ENCODE assay signal across 8 mouse cellular contexts in genomic region chr7:107747954-107748353, GRCm38 (mm10). TPM values are rescaled to one million over a fixed set of nuclear protein-coding genes. Genes with fewer than 3 reads are reported as not detected.
A peak's percentile ranks its signal among the peaks of the same experiment; 100 is the strongest.
DNase-seq lines count a peak whose midpoint lies in the region; ATAC-seq and TF ChIP-seq lines count a peak whose summit lies in the region.

No protein-coding gene starts in this region.

- no peaks in the 10 kb centered on the region for H3K9me3 ChIP-seq in heart, embryonic 12.5 days (replicated peaks)
- H3K9me3 ChIP-seq in midbrain, embryonic 12.5 days, result no peaks in the 10 kb centered on the region

- TF ChIP-seq CTCF in testis, adult 2 months (IDR thresholded peaks at IDR 0.05; ENCODE audit: control insufficient read depth, insufficient read depth, insufficient replicate concordance, low read depth, low read length), result peak; percentile 19; the same call in 1 of the 2 replicates

- peak; percentile 60 to 79 for DNase-seq in heart, postnatal 10 days
- DNase-seq in MN1 (ENCODE audit: low spot score), result peak; percentile 76
- DNase-seq in cerebellum, adult 8-10 months, result peak; percentile 35
- DNase-seq in gastrocnemius, postnatal 10 days, result peak; percentile 62
- peak; percentile 41 to 46 for DNase-seq in layer of hippocampus, postnatal 14 days (ENCODE audit: low spot score in 2 of 2)

- H3K27ac ChIP-seq in heart, embryonic 12.5 days (ENCODE audit: poor library complexity, severe bottlenecking), result no peak overlapping the region
- H3K27ac ChIP-seq in midbrain, embryonic 12.5 days (replicated peaks), result no peak overlapping the region
- H3K27ac ChIP-seq in testis, adult 2 months (ENCODE audit: control insufficient read depth, insufficient read depth, low read depth, low read length), result no peak overlapping the region

- peaks cover 10% of the 10 kb centered on the region for H3K27me3 ChIP-seq in heart, embryonic 12.5 days (replicated peaks)
- no peaks in the 10 kb centered on the region for H3K27me3 ChIP-seq in midbrain, embryonic 12.5 days
- no peaks in the 10 kb centered on the region for H3K27me3 ChIP-seq in testis, adult 2 months (ENCODE audit: control insufficient read depth, insufficient read depth, low read length)

- intact Hi-C loops in heart, postnatal 10 days (cut with DNase I), result loop anchor here (2.0 kb wide), 2 partner anchors 31 to 87 kb away; no protein-coding TSS in a partner anchor

- no peaks in the 10 kb centered on the region for H3K4me1 ChIP-seq in heart, embryonic 12.5 days (replicated peaks)
- H3K4me1 ChIP-seq in midbrain, embryonic 12.5 days, result no peaks in the 10 kb centered on the region
- no peaks in the 10 kb centered on the region for H3K4me1 ChIP-seq in testis, adult 2 months (ENCODE audit: control insufficient read depth, insufficient read depth, low read length)

- WGBS in heart, embryonic 12.5 days, result 16% methylated on average over 2 of the region's 2 CpGs
- WGBS in midbrain, embryonic 12.5 days, result 13% methylated on average over 2 of the region's 2 CpGs

- H3K9ac ChIP-seq in heart, embryonic 12.5 days, result no peak overlapping the region
- no peak overlapping the region for H3K9ac ChIP-seq in midbrain, embryonic 12.5 days (replicated peaks)

- no peak for TF ChIP-seq POLR2A in testis, adult 2 months (IDR thresholded peaks at IDR 0.05; ENCODE audit: control insufficient read depth, low read depth, low read length)

- no peak overlapping the region for H3K4me3 ChIP-seq in heart, embryonic 12.5 days
- no peak overlapping the region for H3K4me3 ChIP-seq in midbrain, embryonic 12.5 days
- H3K4me3 ChIP-seq in testis, adult 2 months (ENCODE audit: control insufficient read depth, low read depth, low read length), result no peak overlapping the region

- H3K4me2 ChIP-seq in heart, embryonic 12.5 days, result no peak overlapping the region
- no peak overlapping the region for H3K4me2 ChIP-seq in midbrain, embryonic 12.5 days (replicated peaks)

- ATAC-seq in heart, embryonic 12.5 days (ENCODE audit: insufficient number of reproducible peaks, low FRiP score), result no peak
- ATAC-seq in midbrain, embryonic 12.5 days (ENCODE audit: low FRiP score, low read depth), result peak; percentile 25; the same call in 1 of the 2 replicates

- H3K36me3 ChIP-seq in heart, embryonic 12.5 days, result peaks cover 22% of the 10 kb centered on the region
- H3K36me3 ChIP-seq in midbrain, embryonic 12.5 days, result no peaks in the 10 kb centered on the region
- H3K36me3 ChIP-seq in testis, adult 2 months (ENCODE audit: control insufficient read depth, insufficient read depth, low read length), result no peaks in the 10 kb centered on the region

RNA-seq across cellular contexts. Expression of gene Cyb5r2, which starts 9.9 kb away (rescaled TPM):
- total RNA-seq in heart, postnatal 10 days (2021), result not detected
- 1.1 and 1.4 TPM in 2 replicates for polyA plus RNA-seq in heart, embryonic 12.5 days (2016; fragmentation: Nextera tagmentation; extraction: Ambion mirVana)
- total RNA-seq in gastrocnemius, postnatal 10 days (2021), result under 1 TPM; 0.20 to 0.54 TPM
- not detected for total RNA-seq in layer of hippocampus, postnatal 14 days (2021)
- 0.30 and 0.34 TPM in 2 replicates for polyA plus RNA-seq in midbrain, embryonic 12.5 days (2016; fragmentation: Nextera tagmentation; extraction: Ambion mirVana)
- 13.2 and 14.8 TPM in 2 replicates for polyA plus RNA-seq in testis, adult 2 months (2012; rRNA removed)

RNA-seq across cellular contexts. Expression of gene Ovch2, which starts 53.1 kb away (rescaled TPM):
- total RNA-seq in heart, postnatal 10 days (2021), result not detected
- polyA plus RNA-seq in heart, embryonic 12.5 days (2016; fragmentation: Nextera tagmentation; extraction: Ambion mirVana), result not detected in 2 replicates
- not detected for total RNA-seq in gastrocnemius, postnatal 10 days (2021)
- total RNA-seq in layer of hippocampus, postnatal 14 days (2021), result not detected
- not detected in 2 replicates for polyA plus RNA-seq in midbrain, embryonic 12.5 days (2016; fragmentation: Nextera tagmentation; extraction: Ambion mirVana)
- not detected in 2 replicates for polyA plus RNA-seq in testis, adult 2 months (2012; rRNA removed)
